Mouse (Mus musculus): ENCODE data around the gene Gimap7. TPM values are rescaled to one million over a fixed set of nuclear protein-coding genes. Genes with fewer than 3 reads are reported as not detected.
A peak's percentile ranks its signal among the peaks of the same experiment; 100 is the strongest.

Gene Gimap7
- polyA plus RNA-seq (2014; fragmentation: Nextera tagmentation; extraction: Ambion mirVana): not detected in 2 replicates

DNA sequence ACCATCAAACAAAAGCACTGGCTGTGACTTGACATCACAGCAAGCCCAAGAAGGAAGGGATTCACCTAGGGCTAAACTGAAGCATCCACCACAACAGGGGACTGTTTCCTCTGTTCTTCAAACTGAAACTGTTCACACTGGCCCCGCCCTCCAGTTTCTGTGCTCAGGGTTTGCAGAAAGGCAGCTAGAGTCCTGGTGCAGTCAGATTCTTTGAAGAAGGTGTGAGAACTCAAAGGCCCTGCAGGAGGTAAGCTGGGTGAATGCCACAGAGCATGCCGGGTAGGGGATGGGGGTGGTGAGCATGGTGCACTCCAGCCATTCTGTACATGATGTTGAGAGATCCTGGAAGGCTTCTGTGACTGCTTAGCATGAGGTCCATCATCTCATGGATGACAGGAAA, at the start of gene Gimap7, which contains the start of gene Gm28053:
Gimap7 (plus strand) TSS at position 167 of the 400 bp plus-strand sequence.
Gm28053 (plus strand) TSS at position 153 of the 400 bp plus-strand sequence.
- H3K27ac ChIP-seq (ENCODE audit: low read length): no peak within 1 kb of the TSS
- no peaks in the 10 kb centered on the region for H3K4me1 ChIP-seq (ENCODE audit: control insufficient read depth, insufficient read depth, low read length)
- H3K27me3 ChIP-seq (ENCODE audit: control insufficient read depth, insufficient read depth, low read length): no peaks in the 10 kb centered on the region
- no peak within 1 kb of the TSS for H3K4me3 ChIP-seq (ENCODE audit: low read depth, low read length)
- H3K4me2 ChIP-seq (replicated peaks; ENCODE audit: low read depth, low read length): no peak within 1 kb of the TSS
- no peaks in the 10 kb centered on the region for H3K36me3 ChIP-seq (ENCODE audit: control insufficient read depth, insufficient read depth, low read length)
- no peak within 1 kb of the TSS for H3K9ac ChIP-seq (replicated peaks; ENCODE audit: low read depth, low read length)
- 50% methylated on average over 2 of the region's 2 CpGs for WGBS
- H3K9me3 ChIP-seq (ENCODE audit: control insufficient read depth, low read depth, low read length): no peaks in the 10 kb centered on the region
- no peak for ATAC-seq (ENCODE audit: insufficient number of reproducible peaks, insufficient read depth, low FRiP score, low read depth)

DNA sequence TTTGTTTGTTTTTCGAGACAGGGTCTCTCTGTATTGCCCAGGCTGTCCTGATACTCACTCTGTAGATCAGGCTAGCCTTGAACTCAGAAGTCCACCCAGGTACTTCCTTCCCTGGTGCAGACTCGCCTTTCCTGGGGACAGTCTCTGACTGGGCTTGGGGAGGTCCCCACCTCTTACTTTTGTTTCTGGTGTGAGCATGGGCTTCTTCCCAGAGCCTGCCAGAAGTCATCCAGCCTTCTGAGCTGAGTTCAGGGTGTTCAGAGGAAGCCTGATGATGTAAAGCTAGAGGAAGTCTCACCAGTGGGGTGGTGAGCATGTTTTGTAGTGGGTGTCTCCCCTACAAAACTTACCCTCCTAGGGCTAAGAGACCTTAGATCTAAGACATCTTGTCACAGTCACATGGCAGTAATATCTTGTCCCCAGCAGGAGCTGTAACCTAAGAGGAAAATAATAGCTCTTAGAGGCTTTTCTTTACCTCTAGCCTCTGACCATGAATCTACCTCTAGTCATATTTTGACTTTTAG, 48.9 kb upstream of the Gimap7 start:
- H3K4me1 ChIP-seq (ENCODE audit: control insufficient read depth, insufficient read depth, low read length): no peaks in the 10 kb centered on the region
- ATAC-seq (ENCODE audit: insufficient number of reproducible peaks, insufficient read depth, low FRiP score, low read depth): no peak
- WGBS: 55% methylated on average over 2 of the region's 2 CpGs
- H3K27ac ChIP-seq (ENCODE audit: low read length): no peak overlapping the region
- no peaks in the 10 kb centered on the region for H3K27me3 ChIP-seq (ENCODE audit: control insufficient read depth, insufficient read depth, low read length)
- no peak overlapping the region for H3K4me3 ChIP-seq (ENCODE audit: low read depth, low read length)
- no peaks in the 10 kb centered on the region for H3K36me3 ChIP-seq (ENCODE audit: control insufficient read depth, insufficient read depth, low read length)
- no peak overlapping the region for H3K4me2 ChIP-seq (replicated peaks; ENCODE audit: low read depth, low read length)
- H3K9me3 ChIP-seq (ENCODE audit: control insufficient read depth, low read depth, low read length): no peaks in the 10 kb centered on the region
- no peak overlapping the region for H3K9ac ChIP-seq (replicated peaks; ENCODE audit: low read depth, low read length)

DNA sequence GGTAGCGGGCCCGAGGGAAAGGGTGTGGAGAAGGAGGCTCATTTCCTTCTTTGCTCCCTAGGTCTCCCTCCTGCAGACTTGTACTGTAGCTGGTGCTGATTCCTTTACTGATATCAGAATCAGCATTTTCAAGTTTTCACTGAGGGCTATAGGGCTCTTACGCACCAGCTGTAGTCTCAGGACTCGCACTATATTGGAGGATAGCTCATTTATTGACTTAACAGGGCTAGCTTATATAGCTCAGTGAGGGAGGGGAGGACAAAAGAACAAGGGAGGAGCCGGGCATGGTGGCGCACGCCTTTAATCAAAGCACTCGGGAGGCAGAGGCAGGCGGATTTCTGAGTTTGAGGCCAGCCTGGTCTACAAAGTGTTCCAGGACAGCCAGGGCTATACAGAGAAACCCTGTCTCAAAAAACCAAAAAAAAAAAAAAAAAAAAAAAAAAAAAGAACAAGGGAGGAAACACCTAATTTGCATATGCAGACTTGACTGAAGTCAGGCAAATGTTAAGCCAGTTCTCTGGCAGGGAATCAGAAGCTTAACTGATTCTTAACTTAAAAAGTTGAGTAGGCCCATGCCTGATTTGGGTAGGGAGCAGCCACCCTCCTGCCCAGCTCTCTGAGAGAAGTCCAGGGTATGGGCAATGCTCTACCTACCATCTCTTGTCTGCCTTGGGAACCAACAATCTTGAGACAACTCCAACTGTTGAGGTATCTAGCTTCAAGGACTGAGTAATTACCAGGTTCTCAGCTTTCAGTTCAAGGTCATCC, 43.9 kb upstream of the Gimap7 start:
- WGBS: 94% methylated on average over 9 of the region's 9 CpGs
- no peak overlapping the region for H3K4me3 ChIP-seq (ENCODE audit: low read depth, low read length)
- no peak overlapping the region for H3K9ac ChIP-seq (replicated peaks; ENCODE audit: low read depth, low read length)
- 0 out of 2 replicates have a peak, but pooled peaks cover 2% of the 10 kb centered on the region for H3K4me1 ChIP-seq (ENCODE audit: control insufficient read depth, insufficient read depth, low read length)
- no peaks in the 10 kb centered on the region for H3K36me3 ChIP-seq (ENCODE audit: control insufficient read depth, insufficient read depth, low read length)
- no peak overlapping the region for H3K4me2 ChIP-seq (replicated peaks; ENCODE audit: low read depth, low read length)
- no peaks in the 10 kb centered on the region for H3K9me3 ChIP-seq (ENCODE audit: control insufficient read depth, low read depth, low read length)
- no peak for ATAC-seq (ENCODE audit: insufficient number of reproducible peaks, insufficient read depth, low FRiP score, low read depth)
- H3K27me3 ChIP-seq (ENCODE audit: control insufficient read depth, insufficient read depth, low read length): no peaks in the 10 kb centered on the region
- no peak overlapping the region for H3K27ac ChIP-seq (ENCODE audit: low read length)

DNA sequence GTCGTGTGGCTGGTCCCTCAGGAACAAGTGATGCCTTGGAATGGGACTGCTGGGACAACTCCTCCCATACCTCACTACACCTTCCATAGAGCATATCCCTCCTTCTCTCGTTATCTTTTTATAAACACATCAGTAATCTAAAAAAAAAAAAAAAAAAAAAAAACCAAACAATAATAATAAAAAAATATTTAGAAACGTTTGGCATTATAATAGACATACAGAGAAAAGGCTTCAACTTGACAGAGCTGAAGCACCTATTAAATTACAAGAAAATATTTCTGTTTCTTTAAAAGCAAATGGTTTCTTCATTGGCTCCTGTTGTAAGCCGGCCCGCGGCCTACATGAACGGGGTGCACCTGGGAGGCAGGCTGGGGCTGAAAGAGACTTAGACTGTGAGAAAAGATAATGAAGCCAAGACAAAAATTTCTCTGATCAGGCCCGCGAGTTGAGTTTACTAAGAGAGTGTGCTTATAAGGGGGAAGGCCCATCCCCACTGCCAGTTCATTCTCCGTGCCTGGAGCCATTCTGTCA, 43.0 kb upstream of the Gimap7 start:
- Histone ChIP-seq H3K9me3 (ENCODE audit: control insufficient read depth, low read depth, low read length) (no peaks in the 10 kb centered on the region), H3K9ac (replicated peaks; ENCODE audit: low read depth, low read length) (no peak overlapping the region), H3K36me3 (ENCODE audit: control insufficient read depth, insufficient read depth, low read length) (no peaks in the 10 kb centered on the region), H3K4me2 (replicated peaks; ENCODE audit: low read depth, low read length) (peak overlapping the region; percentile 36), H3K4me3 (ENCODE audit: low read depth, low read length) (peak overlapping the region; percentile 26), H3K27ac (ENCODE audit: low read length) (no peak overlapping the region; the same call in 1 of the 2 replicates), H3K4me1 (ENCODE audit: control insufficient read depth, insufficient read depth, low read length) (0 out of 2 replicates have a peak, but pooled peaks cover 2% of the 10 kb centered on the region), H3K27me3 (ENCODE audit: control insufficient read depth, insufficient read depth, low read length) (no peaks in the 10 kb centered on the region)
- WGBS: 41% methylated on average over 10 of the region's 10 CpGs
- ATAC-seq (ENCODE audit: insufficient number of reproducible peaks, insufficient read depth, low FRiP score, low read depth): no peak

DNA sequence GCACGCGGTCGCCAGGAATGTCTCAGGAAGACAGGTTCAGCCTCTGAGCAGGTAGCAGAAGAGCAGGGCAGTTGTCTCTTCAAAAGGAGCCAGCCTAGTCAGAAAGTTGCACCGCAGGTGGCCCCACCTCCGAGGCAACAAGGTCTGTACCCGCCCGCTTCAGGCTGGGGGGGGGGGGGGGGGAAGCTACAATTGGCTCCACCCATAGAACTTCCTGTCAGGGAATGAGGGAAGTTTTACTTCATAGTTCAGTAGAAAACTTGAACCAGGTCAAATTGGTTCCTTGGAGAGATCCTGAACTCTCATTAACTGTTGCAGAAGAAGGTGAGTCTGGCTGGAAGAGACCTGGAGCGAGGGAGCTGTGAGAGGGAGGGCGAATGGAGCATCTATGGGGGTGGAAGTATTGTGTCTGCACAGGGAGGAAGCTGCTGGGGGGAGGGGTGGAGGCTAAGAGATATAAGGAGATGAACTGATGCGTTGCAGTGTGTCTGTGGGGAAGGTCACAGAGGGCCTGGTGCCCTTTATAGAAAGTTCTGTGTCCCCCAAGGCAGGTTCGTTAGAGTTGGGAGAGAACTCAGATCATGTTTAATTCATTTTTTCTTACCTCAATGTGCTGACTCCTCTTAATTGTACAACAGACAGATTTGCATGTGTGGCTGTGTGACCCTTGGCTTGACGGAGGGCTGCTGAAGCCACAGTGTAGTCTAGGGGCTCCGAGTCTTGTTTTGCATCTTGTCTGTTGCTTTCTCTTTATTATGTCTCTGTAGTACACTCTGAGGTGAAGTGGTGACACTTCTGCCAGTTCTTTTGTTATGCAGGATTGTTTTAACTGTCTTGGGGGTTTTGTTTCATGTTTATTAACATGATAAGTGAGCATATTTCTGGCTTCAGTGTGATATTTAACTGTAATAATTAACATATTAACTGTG, 42.2 kb upstream of the Gimap7 start, which contains the start of gene Gimap9:
Gimap9 (plus strand) TSS at position 199 of the 929 bp plus-strand sequence.
- Histone ChIP-seq H3K4me3 (ENCODE audit: low read depth, low read length) (peak within 1 kb of the TSS; percentile 26), H3K4me2 (replicated peaks; ENCODE audit: low read depth, low read length) (peak within 1 kb of the TSS; percentile 36), H3K9ac (replicated peaks; ENCODE audit: low read depth, low read length) (no peak within 1 kb of the TSS), H3K27me3 (ENCODE audit: control insufficient read depth, insufficient read depth, low read length) (no peaks in the 10 kb centered on the region), H3K27ac (ENCODE audit: low read length) (no peak within 1 kb of the TSS; the same call in 1 of the 2 replicates), H3K9me3 (ENCODE audit: control insufficient read depth, low read depth, low read length) (no peaks in the 10 kb centered on the region), H3K4me1 (ENCODE audit: control insufficient read depth, insufficient read depth, low read length) (0 out of 2 replicates have a peak, but pooled peaks cover 2% of the 10 kb centered on the region), H3K36me3 (ENCODE audit: control insufficient read depth, insufficient read depth, low read length) (no peaks in the 10 kb centered on the region)
- no peak for ATAC-seq (ENCODE audit: insufficient number of reproducible peaks, insufficient read depth, low FRiP score, low read depth)
- WGBS: 29% methylated on average over 13 of the region's 13 CpGs

DNA sequence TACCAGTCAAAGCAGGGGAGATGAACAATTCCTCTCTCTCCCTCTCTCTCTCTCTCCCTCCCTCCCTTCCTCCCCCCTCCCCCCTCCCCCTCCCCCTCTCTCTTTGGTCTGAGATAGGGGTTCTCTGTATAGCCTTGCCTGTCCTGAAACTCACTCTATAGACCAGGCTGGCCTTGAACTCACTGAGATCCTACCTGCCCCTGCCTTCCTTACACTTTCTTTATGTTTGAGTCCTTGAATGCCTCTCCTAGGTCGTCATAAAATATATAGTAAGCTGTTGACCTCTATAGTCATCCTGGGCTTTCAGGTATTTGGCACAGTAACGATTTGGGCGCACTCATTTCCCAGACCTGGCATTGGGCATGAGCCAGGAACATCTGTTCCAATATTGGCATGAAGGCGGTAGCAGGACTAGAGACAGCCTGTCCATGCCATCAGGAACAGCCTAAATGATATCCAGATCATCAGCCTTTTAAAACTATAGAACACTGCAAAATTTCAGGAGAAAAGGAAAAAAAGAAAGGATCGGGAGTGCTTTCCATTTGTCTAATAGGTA, 41.5 kb upstream of the Gimap7 start:
- no peak for ATAC-seq (ENCODE audit: insufficient number of reproducible peaks, insufficient read depth, low FRiP score, low read depth)
- Histone ChIP-seq H3K4me2 (replicated peaks; ENCODE audit: low read depth, low read length) (peak overlapping the region; percentile 36; the same call in 1 of the 2 replicates), H3K36me3 (ENCODE audit: control insufficient read depth, insufficient read depth, low read length) (no peaks in the 10 kb centered on the region), H3K9ac (replicated peaks; ENCODE audit: low read depth, low read length) (no peak overlapping the region), H3K27me3 (ENCODE audit: control insufficient read depth, insufficient read depth, low read length) (no peaks in the 10 kb centered on the region), H3K4me1 (ENCODE audit: control insufficient read depth, insufficient read depth, low read length) (0 out of 2 replicates have a peak, but pooled peaks cover 2% of the 10 kb centered on the region), H3K27ac (ENCODE audit: low read length) (no peak overlapping the region), H3K9me3 (ENCODE audit: control insufficient read depth, low read depth, low read length) (no peaks in the 10 kb centered on the region), H3K4me3 (ENCODE audit: low read depth, low read length) (no peak overlapping the region)
- 83% methylated on average over 5 of the region's 5 CpGs for WGBS

DNA sequence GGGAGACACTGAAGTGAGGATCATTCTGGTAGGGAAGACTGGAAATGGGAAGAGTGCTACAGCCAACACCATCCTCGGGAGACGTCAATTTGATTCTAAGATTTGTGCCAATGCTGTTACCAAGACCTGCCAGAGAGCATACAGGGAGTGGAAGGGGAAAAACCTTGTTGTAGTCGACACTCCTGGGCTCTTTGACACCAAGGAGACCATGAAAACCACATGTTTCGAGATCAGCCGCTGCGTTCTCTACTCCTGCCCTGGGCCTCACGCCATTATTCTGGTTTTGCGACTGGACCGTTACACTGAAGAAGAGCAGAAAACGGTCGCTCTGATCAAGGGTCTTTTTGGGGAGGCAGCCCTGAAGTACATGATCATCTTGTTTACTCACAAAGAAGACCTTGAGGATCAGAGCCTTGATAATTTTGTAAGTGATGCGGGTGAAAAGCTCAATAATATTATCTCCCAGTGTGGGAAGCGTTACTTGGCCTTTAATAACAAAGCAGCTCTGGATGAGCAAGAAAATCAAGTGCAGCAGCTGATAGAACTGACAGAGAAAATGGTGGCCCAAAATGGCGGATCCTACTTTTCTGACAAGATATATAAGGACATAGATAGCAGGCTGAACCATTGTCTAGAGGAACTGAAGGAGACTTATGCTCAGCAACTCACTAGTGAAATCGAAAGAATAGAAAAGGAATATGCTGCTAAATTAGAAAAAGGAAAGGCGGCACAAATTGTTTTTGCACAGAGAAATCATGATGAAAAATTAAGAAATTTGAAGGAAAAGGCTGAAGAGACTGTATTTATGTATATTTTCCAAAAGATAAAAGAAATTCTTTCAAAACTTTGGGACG, 40.7 kb upstream of the Gimap7 start:
- Histone ChIP-seq H3K9me3 (ENCODE audit: control insufficient read depth, low read depth, low read length) (no peaks in the 10 kb centered on the region), H3K4me2 (replicated peaks; ENCODE audit: low read depth, low read length) (no peak overlapping the region), H3K36me3 (ENCODE audit: control insufficient read depth, insufficient read depth, low read length) (no peaks in the 10 kb centered on the region), H3K9ac (replicated peaks; ENCODE audit: low read depth, low read length) (no peak overlapping the region), H3K27ac (ENCODE audit: low read length) (no peak overlapping the region), H3K4me1 (ENCODE audit: control insufficient read depth, insufficient read depth, low read length) (0 out of 2 replicates have a peak, but pooled peaks cover 2% of the 10 kb centered on the region), H3K4me3 (ENCODE audit: low read depth, low read length) (no peak overlapping the region), H3K27me3 (ENCODE audit: control insufficient read depth, insufficient read depth, low read length) (no peaks in the 10 kb centered on the region)
- no peak for ATAC-seq (ENCODE audit: insufficient number of reproducible peaks, insufficient read depth, low FRiP score, low read depth)
- 91% methylated on average over 17 of the region's 17 CpGs for WGBS

Measured in stomach, embryonic 14.5 days (tissue).